8 mouse cellular contexts compared by ENCODE assay signal in the genomic region with DNA sequence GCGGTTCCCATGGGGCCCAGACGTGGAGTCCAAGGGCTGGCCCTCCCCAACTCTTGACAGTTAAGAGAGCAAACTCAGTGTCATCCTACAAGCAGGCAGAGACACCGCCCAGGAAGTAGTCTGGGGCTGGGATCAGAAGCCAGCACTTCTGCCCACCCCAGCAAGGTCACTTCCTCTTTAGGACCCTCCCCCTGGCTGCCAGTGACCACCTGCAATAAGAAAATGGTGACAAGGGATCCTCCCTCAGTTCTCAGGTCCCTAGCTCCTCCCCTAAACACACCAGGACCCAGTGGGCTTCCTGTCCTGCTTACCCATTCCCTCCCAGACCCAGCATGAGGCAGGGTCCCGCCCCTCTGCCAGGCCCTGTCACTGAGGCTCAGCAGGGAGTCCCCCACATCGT. TPM values are rescaled to one million over a fixed set of nuclear protein-coding genes. Genes with fewer than 3 reads are reported as not detected.
DNase-seq lines count a peak whose midpoint lies in the region; ATAC-seq lines count a peak whose summit lies in the region.

No protein-coding gene starts in this region.

- H3K4me1 ChIP-seq in intestine, embryonic 14.5 days (replicated peaks; ENCODE audit: control insufficient read depth, insufficient read depth, low read length) = peaks cover 33% of the 10 kb centered on the region
- H3K4me1 ChIP-seq in lung, embryonic 16.5 days (replicated peaks; ENCODE audit: control insufficient read depth, insufficient read depth, low read length) = peaks cover 41% of the 10 kb centered on the region
- H3K4me1 ChIP-seq in stomach, embryonic 16.5 days (ENCODE audit: control insufficient read depth, insufficient read depth, low read length) = peaks cover 44% of the 10 kb centered on the region

- peak overlapping the region; percentile 28 for H3K4me2 ChIP-seq in intestine, embryonic 14.5 days (ENCODE audit: low read length)
- H3K4me2 ChIP-seq in lung, embryonic 16.5 days (ENCODE audit: low read depth, low read length) = peak overlapping the region; percentile 36
- peak overlapping the region; percentile 40 for H3K4me2 ChIP-seq in stomach, embryonic 16.5 days (ENCODE audit: low read depth, low read length)

- no peaks in the 10 kb centered on the region for H3K9me3 ChIP-seq in intestine, embryonic 14.5 days (ENCODE audit: control insufficient read depth, low read length)
- H3K9me3 ChIP-seq in lung, embryonic 16.5 days (ENCODE audit: control insufficient read depth, low read length) = no peaks in the 10 kb centered on the region
- H3K9me3 ChIP-seq in stomach, embryonic 16.5 days (replicated peaks; ENCODE audit: control insufficient read depth, low read length) = no peaks in the 10 kb centered on the region

- no peaks in the 10 kb centered on the region for H3K27me3 ChIP-seq in intestine, embryonic 14.5 days (replicated peaks; ENCODE audit: control insufficient read depth, insufficient read depth, low read length)
- no peaks in the 10 kb centered on the region for H3K27me3 ChIP-seq in lung, embryonic 16.5 days (ENCODE audit: control insufficient read depth, insufficient read depth, low read depth, low read length)
- no peaks in the 10 kb centered on the region for H3K27me3 ChIP-seq in stomach, embryonic 16.5 days (ENCODE audit: control insufficient read depth, insufficient read depth, low read length)

- H3K9ac ChIP-seq in intestine, embryonic 14.5 days (ENCODE audit: low read length) = no peak overlapping the region
- peak overlapping the region; percentile 61; the same call in 1 of the 2 replicates for H3K9ac ChIP-seq in lung, embryonic 16.5 days (ENCODE audit: low read length)
- H3K9ac ChIP-seq in stomach, embryonic 16.5 days (ENCODE audit: low read length) = peak overlapping the region; percentile 52; the same call in 1 of the 2 replicates

- ATAC-seq in intestine, embryonic 14.5 days (replicated peaks; ENCODE audit: low FRiP score, low TSS enrichment, low read depth) = no peak
- no peak for ATAC-seq in lung, embryonic 16.5 days (ENCODE audit: low read depth)
- ATAC-seq in stomach, embryonic 16.5 days (ENCODE audit: insufficient read depth, low FRiP score) = no peak
- ATAC-seq in cerebellum, adult (ENCODE audit: insufficient number of reproducible peaks, low FRiP score, low TSS enrichment) = no peak

- whole genome bisulfite sequencing in intestine, embryonic 14.5 days = 21% methylated on average over 5 of the region's 5 CpGs
- WGBS in lung, embryonic 16.5 days = 30% methylated on average over 5 of the region's 5 CpGs
- WGBS in stomach, embryonic 16.5 days = 28% methylated on average over 5 of the region's 5 CpGs

- H3K36me3 ChIP-seq in intestine, embryonic 14.5 days (ENCODE audit: control insufficient read depth, insufficient read depth, low read length) = no peaks in the 10 kb centered on the region
- H3K36me3 ChIP-seq in lung, embryonic 16.5 days (ENCODE audit: control insufficient read depth, insufficient read depth, low read length) = no peaks in the 10 kb centered on the region; the same call in 1 of the 2 replicates
- H3K36me3 ChIP-seq in stomach, embryonic 16.5 days (ENCODE audit: control insufficient read depth, insufficient read depth, low read length) = no peaks in the 10 kb centered on the region

- 0 out of 2 replicates have a peak overlapping the region, but pooled peaks have one; percentile 0 for H3K4me3 ChIP-seq in intestine, embryonic 14.5 days (ENCODE audit: low read depth, low read length)
- peak overlapping the region; percentile 12 for H3K4me3 ChIP-seq in lung, embryonic 16.5 days (ENCODE audit: low read length)
- H3K4me3 ChIP-seq in stomach, embryonic 16.5 days (replicated peaks; ENCODE audit: low read length) = no peak overlapping the region

- peak overlapping the region; percentile 64 for H3K27ac ChIP-seq in intestine, embryonic 14.5 days (ENCODE audit: low read depth)
- peak overlapping the region; percentile 82 for H3K27ac ChIP-seq in lung, embryonic 16.5 days (ENCODE audit: low read length)
- peak overlapping the region; percentile 48 for H3K27ac ChIP-seq in stomach, embryonic 16.5 days (ENCODE audit: low read length)

- peak; percentile 71 for DNase-seq in ES-CJ7 (ENCODE audit: low read depth, low spot score)
- DNase-seq in c-Kit-positive CD71-positive TER-119-negative erythroid progenitor cells, embryonic 14.5 days (ENCODE audit: low read depth) = peak; percentile 64
- DNase-seq in intestine, embryonic 14.5 days (ENCODE audit: low spot score) = no peak
- DNase-seq in cerebellum, adult 8-10 months = no peak
- no peak for DNase-seq in ovary, postnatal 36 days (ENCODE audit: low spot score)

RNA-seq across cellular contexts. Expression of gene Piezo1, which starts 3.3 kb away (rescaled TPM):
- polyA plus RNA-seq in intestine, embryonic 14.5 days (2014; fragmentation: Nextera tagmentation; extraction: Ambion mirVana) = 17.9 and 21.6 TPM in 2 replicates
- 23.3 and 30.0 TPM in 2 replicates for polyA plus RNA-seq in lung, embryonic 16.5 days (2015; fragmentation: Nextera tagmentation; extraction: Ambion mirVana)
- polyA plus RNA-seq in stomach, embryonic 16.5 days (2015; fragmentation: Nextera tagmentation; extraction: Ambion mirVana) = 13.5 and 18.9 TPM in 2 replicates

RNA-seq across cellular contexts. Expression of gene Cdt1, which starts 20.0 kb away (rescaled TPM):
- polyA plus RNA-seq in intestine, embryonic 14.5 days (2014; fragmentation: Nextera tagmentation; extraction: Ambion mirVana) = 43.8 and 49.3 TPM in 2 replicates
- 39.1 and 41.1 TPM in 2 replicates for polyA plus RNA-seq in lung, embryonic 16.5 days (2015; fragmentation: Nextera tagmentation; extraction: Ambion mirVana)
- polyA plus RNA-seq in stomach, embryonic 16.5 days (2015; fragmentation: Nextera tagmentation; extraction: Ambion mirVana) = 28.4 and 28.5 TPM in 2 replicates

RNA-seq across cellular contexts. Expression of gene Aprt, which starts 28.9 kb away (rescaled TPM):
- polyA plus RNA-seq in intestine, embryonic 14.5 days (2014; fragmentation: Nextera tagmentation; extraction: Ambion mirVana) = 580 and 583 TPM in 2 replicates
- polyA plus RNA-seq in lung, embryonic 16.5 days (2015; fragmentation: Nextera tagmentation; extraction: Ambion mirVana) = 279 and 290 TPM in 2 replicates
- polyA plus RNA-seq in stomach, embryonic 16.5 days (2015; fragmentation: Nextera tagmentation; extraction: Ambion mirVana) = 335 and 345 TPM in 2 replicates

Comparison
In these comparisons a context has a peak if more than half of its experiments do, and no peak if none do; other contexts are left out.
1. DNase-seq: peak in ES-CJ7 (single experiment) and c-Kit-positive CD71-positive TER-119-negative erythroid progenitor cells, embryonic 14.5 days (single experiment); none in intestine, embryonic 14.5 days (single experiment), cerebellum, adult 8-10 months (single experiment) and ovary, postnatal 36 days (single experiment).
2. Peak in every context shown above with its lines, with median percentiles within 50 percentile points of each other: H3K27ac ChIP-seq and H3K4me2 ChIP-seq.